Mouse (Mus musculus) olfactory bulb, adult 2 months (tissue): ENCODE data around the gene Gm17304. TPM values are rescaled to one million over a fixed set of nuclear protein-coding genes. Genes with fewer than 3 reads are reported as not detected.

Source experiments
- H3K27ac ChIP-seq: fragments of 200-500 bp; 2 replicates; pipeline ENCODE4 v1.5.1; 2012; ENCODE audit warnings: low read depth, low read length; ENCODE audit not compliant: insufficient read depth
- H3K4me1 ChIP-seq: fragments of 200-500 bp; 2 replicates; pipeline ENCODE4 v1.6.1; 2012; ENCODE audit warnings: low read length; ENCODE audit not compliant: control insufficient read depth, insufficient read depth
- H3K4me3 ChIP-seq: fragments of 200-500 bp; 2 replicates; pipeline ENCODE4 v1.5.1; 2012; ENCODE audit warnings: mild to moderate bottlenecking, low read depth, low read length, moderate library complexity; ENCODE audit not compliant: insufficient read depth
- CTCF ChIP-seq: fragments of 200-500 bp; IDR thresholded peaks from 2 replicates; pipeline ENCODE4 v1.5.1; 2012; ENCODE audit warnings: low read depth, mild to moderate bottlenecking, low read length, moderate library complexity; ENCODE audit not compliant: insufficient read depth
- POLR2A ChIP-seq: fragments of 200-500 bp; IDR thresholded peaks from 2 replicates; pipeline ENCODE4 v1.6.1; 2012; ENCODE audit warnings: mild to moderate bottlenecking, low read depth, low read length, moderate library complexity; ENCODE audit not compliant: insufficient read depth
- WGBS: fragments of 180-500 bp; shearing (Covaris S2); methylation state at CpG from one replicate; pipeline ENCODE4 v1.1.7; 2018; 5-methylcytosine and 5-hydroxymethylcytosine counted together
- polyA plus RNA-seq: library from polyadenylated mRNA; stranded (reverse); fragments of >200 nt; gene quantifications from 2 replicates; pipeline ENCODE4 v1.2.4, GENCODE M21; 2012; ENCODE audit warnings: low replicate concordance; ENCODE audit not compliant: missing spikeins, insufficient read depth, insufficient read length

Gene Gm17304
- polyA plus RNA-seq = not detected in 2 replicates

- H3K27ac ChIP-seq = no peak within 1 kb of the TSS
- WGBS = 93% methylated on average over 4 of the region's 4 CpGs
Measured at GRCm38 (mm10) chr5:106608798-106609197, at the start of gene Gm17304. TSS of gene Gm17304 (plus strand) at chr5:106609098.

DNA sequence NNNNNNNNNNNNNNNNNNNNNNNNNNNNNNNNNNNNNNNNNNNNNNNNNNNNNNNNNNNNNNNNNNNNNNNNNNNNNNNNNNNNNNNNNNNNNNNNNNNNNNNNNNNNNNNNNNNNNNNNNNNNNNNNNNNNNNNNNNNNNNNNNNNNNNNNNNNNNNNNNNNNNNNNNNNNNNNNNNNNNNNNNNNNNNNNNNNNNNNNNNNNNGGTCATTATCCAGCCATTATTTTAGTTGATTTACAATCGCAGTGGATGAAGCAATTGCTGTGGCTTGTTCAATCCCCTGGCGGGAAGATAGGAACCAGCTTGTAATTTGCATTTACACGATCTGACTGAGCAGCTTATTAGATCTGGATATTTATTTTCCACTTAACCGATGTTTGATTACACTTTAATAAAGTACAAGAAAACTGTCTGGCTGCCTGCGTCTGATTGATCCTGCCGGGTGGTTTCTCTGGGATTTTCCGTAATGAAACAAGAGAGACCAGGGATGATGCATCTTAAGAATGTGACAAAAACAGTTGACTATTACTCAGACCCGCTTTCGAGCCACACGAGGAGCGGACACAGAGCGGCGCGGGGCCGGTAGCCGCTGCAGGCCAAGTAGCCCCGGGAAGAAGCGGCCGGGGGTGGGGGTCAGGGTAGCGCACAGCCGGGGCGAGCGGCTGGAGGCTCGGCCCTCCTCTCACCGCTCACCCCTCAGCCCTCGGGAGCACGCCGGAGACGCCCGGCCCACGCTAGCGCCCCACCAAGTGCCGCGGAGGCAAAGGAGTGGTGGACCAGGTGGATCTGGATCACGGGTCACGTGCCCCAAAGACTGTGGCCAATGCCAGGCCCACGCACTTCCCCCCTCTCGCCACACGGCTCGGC, 48.0 kb upstream of the Gm17304 start:
- peaks cover 5% of the 10 kb centered on the region for H3K4me1 ChIP-seq
- no peak overlapping the region for H3K27ac ChIP-seq
- TF ChIP-seq CTCF = no peak
- no peak for TF ChIP-seq POLR2A
- H3K4me3 ChIP-seq = no peak overlapping the region
- 3% methylated on average over 40 of the region's 40 CpGs for WGBS

More at GRCm38 (mm10) chr5:106608798-106609197, at the start of gene Gm17304:
- Histone ChIP-seq H3K4me1 (peaks cover under 1% of the 10 kb centered on the region), H3K4me3 (no peak within 1 kb of the TSS)
- TF ChIP-seq POLR2A = no peak
- no peak for TF ChIP-seq CTCF

DNA sequence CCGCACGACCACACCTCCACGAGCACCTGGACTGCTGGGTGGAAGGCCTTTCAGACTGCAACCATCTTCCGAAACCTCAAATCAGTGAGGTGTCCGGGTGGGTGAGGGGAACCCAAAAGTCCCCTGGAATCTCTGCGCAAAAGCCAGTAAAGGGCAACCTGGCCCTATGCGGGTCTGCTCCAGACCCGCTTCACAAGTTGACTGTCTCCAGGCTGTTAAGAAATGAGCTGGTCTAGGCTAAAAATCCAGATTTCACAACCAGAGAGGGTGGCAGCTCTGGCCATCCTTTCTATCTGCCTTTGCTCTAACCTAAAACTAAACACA, 47.4 kb upstream of the Gm17304 start:
- peaks cover 5% of the 10 kb centered on the region for H3K4me1 ChIP-seq
- TF ChIP-seq POLR2A (no peak), CTCF (no peak)
- 20% methylated on average over 8 of the region's 8 CpGs for WGBS
- no peak overlapping the region for H3K4me3 ChIP-seq
- no peak overlapping the region for H3K27ac ChIP-seq

DNA sequence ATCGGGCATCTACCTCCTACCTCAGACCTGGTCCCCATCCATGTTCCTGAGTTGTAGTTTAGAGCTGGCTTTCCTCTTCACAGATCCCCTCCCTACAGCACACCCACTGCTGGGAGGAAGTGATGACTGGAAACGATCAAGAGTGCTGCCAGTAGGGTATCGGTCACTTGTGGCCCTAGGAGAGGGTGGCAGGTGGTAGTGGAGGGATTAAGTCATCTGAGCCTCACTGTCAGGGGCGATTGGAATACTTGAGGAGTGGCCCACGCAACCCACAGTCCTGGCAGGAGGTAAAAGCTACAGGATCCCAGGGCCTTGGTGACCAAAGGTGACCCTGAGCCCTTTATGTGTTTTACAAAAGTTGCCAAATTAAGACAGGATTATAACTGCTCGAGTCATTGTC, 42.9 kb upstream of the Gm17304 start:
- H3K27ac ChIP-seq = no peak overlapping the region
- H3K4me1 ChIP-seq = peaks cover 4% of the 10 kb centered on the region
- TF ChIP-seq CTCF = no peak
- TF ChIP-seq POLR2A = no peak
- no peak overlapping the region for H3K4me3 ChIP-seq
- WGBS = 39% methylated on average over 6 of the region's 6 CpGs

GRCm38 (mm10) chr5:106573742-106574559, 34.9 kb upstream of the Gm17304 start:
- TF ChIP-seq POLR2A (no peak), CTCF (no peak)
- peaks cover 16% of the 10 kb centered on the region for H3K4me1 ChIP-seq
- peak overlapping the region; percentile 44 for H3K4me3 ChIP-seq
- 8% methylated on average over 54 of the region's 55 CpGs for WGBS
- H3K27ac ChIP-seq = no peak overlapping the region

DNA sequence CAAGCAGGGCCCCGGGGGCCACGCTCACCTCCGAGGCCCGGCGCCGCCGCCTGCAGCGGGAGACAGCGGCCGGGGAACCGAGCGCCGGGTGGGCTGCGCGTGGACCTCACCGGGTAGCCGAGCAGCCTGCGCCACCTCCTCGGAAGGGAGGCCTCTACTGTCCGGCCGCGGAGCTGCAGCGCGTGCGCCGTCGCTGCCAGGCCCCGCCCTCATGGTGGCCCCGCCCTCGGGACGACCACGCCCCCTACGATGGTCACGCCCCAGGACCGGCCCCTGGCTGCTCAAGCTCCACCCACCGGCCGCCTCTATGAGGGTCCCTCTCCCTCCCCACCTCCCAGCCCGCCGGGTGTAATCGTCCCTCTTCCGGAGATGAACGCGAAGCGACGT, 34.3 kb upstream of the Gm17304 start:
- peaks cover 16% of the 10 kb centered on the region for H3K4me1 ChIP-seq
- no peak for TF ChIP-seq CTCF
- no peak for TF ChIP-seq POLR2A
- no peak overlapping the region for H3K27ac ChIP-seq
- WGBS = 2% methylated on average over 45 of the region's 45 CpGs
- H3K4me3 ChIP-seq = peak overlapping the region; percentile 44

DNA sequence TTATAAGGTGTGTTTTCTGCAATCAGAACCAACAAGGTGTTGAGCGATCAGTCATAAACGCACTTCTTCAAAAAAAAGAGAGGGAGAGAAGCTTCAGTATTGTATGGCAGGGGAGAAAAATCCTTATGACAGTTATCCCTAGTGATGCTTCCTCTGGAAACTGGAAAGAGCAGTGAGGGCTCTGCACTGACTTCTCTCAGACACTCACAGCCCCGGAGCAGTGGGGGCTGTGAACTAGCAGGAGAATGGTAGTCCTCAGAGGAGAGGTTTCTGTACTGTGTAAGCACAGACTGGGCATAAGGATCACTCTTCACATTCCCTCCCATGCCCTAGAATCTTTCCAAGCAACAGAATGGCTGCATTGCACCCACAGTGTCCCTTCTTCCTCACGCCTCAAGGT, 33.8 kb upstream of the Gm17304 start:
- Histone ChIP-seq H3K4me3 (no peak overlapping the region), H3K4me1 (peaks cover 16% of the 10 kb centered on the region), H3K27ac (no peak overlapping the region)
- no peak for TF ChIP-seq POLR2A
- TF ChIP-seq CTCF = no peak
- 44% methylated on average over 4 of the region's 4 CpGs for WGBS

GRCm38 (mm10) chr5:106577237-106577888, 31.5 kb upstream of the Gm17304 start:
- 36% methylated on average over 9 of the region's 9 CpGs for WGBS
- Histone ChIP-seq H3K4me3 (no peak overlapping the region), H3K4me1 (peaks cover 16% of the 10 kb centered on the region), H3K27ac (no peak overlapping the region)
- TF ChIP-seq CTCF = no peak
- TF ChIP-seq POLR2A = no peak
